Mouse (Mus musculus): ENCODE results near the gene Golph3l.

The Golph3l gene

DNA sequence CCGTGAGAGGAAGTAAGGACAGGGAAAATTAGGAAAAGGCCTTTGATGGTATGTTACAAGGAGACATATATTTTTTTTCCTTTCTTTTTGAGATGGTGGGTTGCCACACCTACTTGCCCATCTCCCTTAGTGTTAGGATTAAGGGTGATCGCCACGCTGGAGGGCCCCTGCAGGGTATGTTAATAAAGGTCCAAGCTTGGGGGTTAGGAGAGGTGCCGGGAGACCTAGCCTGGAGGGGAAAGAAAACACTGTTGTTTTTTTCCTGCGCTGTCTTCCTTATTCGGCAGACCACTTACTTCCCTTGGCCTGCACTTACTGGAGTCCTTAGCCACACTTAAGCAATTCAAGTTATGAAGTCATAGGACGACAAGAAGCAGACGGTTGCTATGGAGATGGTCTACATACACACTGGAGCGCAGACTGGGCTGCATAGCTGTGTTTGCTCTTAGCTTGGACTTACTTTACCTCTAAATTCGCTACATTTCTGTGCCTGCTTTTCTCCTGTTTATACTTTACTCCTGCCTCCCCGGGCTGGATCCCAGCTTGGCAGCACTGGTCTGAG lies 64.8 kb downstream of the Golph3l start:
- in situ Hi-C loops (cut with MboI, MseI) = loop anchor here in 1 of 2 experiments (10.0 to 25.0 kb wide), 2 partner anchors 581 to 909 kb away; partner anchors contain the start of genes Hist2h3c2 and Txnip

DNA sequence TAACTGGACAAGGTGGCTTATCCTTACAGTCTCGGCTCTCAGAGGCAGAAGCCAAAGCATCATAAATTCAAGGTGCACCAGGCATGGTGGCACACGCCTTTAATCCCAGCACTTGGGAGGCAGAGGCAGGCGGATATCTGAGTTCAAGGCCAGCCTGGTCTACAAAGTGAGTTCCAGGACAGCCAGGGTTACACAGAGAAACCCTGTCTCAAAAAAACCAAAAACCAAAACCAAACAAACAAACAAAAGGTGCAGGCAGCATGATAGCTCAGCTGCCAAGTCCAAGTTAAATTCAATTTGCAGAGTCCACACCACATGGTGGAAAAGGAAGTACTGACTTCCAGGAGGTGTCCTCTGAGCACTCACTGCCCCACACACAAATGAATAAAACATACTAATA lies 65.6 kb downstream of the Golph3l start:
- in situ Hi-C loops (cut with MboI, MseI) = loop anchor here in 1 of 2 experiments (10.0 to 25.0 kb wide), 2 partner anchors 580 to 908 kb away; partner anchors contain the start of genes Hist2h3c2 and Txnip

DNA sequence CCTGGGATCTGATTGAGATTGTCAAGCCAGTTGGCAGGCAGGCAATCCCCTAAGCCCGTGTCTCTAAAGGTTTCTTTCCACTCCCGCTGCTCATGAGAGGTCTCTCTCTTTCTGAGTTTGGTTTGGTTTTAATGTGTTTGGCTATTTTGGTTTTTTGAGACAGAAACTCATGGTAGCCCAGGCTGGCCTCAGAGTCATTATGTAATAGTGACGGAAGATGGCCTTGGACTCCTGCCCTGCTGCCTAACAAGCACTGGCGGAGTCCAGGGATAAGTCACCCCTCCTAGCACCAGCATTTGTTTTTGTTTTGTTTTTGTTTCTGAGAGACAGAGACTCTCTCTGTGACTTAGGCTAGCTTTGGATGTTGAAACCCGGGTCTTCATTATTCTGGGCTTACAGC lies 66.7 kb downstream of the Golph3l start:
- in situ Hi-C loops (cut with MboI, MseI) = loop anchor here in 1 of 2 experiments (10.0 to 25.0 kb wide), 2 partner anchors 579 to 907 kb away; partner anchors contain the start of genes Hist2h3c2 and Txnip

DNA sequence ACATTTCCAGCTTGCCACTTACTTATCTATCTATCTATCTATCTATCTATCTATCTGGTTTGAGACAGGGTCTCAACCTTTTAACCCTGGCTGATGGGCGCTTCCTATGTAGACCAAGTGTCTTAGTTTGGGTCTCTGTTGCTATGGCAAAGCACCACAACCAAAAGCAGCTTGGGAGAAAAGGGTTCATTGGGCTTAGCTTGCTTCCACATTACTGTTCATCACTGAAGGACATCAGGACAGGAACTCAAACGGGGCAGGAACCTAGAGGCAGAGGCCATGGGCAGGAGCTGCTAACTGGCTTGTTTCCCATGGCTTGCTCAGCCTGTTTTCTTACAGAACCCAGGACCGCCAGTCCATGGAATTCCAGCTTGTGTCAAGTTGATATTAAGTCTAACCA lies 68.4 kb downstream of the Golph3l start:
- in situ Hi-C loops (cut with MboI, MseI) = loop anchor here in 1 of 2 experiments (10.0 to 25.0 kb wide), 2 partner anchors 578 to 905 kb away; partner anchors contain the start of genes Hist2h3c2 and Txnip

DNA sequence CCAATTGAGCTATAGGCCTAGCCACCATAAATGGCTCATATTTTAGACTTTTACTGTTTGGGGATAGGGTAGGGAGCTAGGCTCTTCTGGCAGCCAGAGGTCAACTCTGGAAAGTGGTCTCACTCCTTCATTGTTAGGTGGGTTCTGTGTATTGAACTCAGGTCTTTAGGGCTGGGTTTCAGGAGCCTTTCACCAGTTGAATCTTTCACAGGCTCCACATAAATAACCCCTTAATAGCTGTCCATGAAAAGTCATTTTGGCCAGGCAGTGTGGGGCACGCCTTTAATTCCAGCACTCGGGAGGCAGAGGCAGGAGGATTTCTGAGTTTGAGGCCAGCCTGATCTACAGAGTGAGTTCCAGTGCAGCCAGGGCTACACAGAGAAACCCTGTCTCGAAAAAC lies 69.0 kb downstream of the Golph3l start:
- in situ Hi-C loops (cut with MboI, MseI) = loop anchor here in 1 of 2 experiments (10.0 to 25.0 kb wide), 2 partner anchors 577 to 905 kb away; partner anchors contain the start of genes Hist2h3c2 and Txnip

DNA sequence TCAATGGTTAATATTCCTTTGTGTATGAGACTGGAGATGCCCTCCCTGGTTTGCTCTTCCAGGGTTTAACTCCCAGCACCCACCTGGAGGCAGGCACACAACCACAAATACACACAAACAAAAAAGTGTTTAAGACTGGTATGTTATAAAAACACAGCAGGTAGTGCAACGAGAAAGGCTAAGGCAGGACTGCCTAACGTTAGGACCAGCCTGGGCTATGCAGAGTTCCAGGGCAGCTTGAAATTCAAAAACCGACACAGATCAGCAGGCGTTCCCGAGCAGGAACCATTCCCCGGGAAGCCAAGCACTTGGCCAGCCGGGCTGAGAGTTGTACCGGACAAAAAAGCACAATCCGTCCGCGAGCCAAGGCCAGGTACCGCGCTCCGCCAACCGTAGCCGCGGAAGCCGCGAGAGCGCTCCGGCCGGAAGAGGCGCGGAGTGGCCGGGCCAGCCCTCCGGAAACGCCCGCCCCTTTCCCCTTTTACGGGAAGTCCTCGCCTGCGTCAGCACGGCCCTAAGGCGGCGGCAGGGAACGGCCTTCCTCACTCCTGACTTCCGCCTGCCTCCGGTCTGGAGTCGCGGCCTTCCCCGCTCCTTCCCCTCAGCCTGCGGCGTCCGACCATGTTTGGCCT lies 69.6 kb downstream of the Golph3l start, which contains the start of gene Mcl1:
TSS of gene Mcl1 (plus strand) at position 553 of the 632 bp plus-strand sequence.
- in situ Hi-C loops (cut with MboI, MseI) = loop anchor here in 1 of 2 experiments (10.0 to 25.0 kb wide), 2 partner anchors 576 to 904 kb away; partner anchors contain the start of genes Hist2h3c2 and Txnip

DNA sequence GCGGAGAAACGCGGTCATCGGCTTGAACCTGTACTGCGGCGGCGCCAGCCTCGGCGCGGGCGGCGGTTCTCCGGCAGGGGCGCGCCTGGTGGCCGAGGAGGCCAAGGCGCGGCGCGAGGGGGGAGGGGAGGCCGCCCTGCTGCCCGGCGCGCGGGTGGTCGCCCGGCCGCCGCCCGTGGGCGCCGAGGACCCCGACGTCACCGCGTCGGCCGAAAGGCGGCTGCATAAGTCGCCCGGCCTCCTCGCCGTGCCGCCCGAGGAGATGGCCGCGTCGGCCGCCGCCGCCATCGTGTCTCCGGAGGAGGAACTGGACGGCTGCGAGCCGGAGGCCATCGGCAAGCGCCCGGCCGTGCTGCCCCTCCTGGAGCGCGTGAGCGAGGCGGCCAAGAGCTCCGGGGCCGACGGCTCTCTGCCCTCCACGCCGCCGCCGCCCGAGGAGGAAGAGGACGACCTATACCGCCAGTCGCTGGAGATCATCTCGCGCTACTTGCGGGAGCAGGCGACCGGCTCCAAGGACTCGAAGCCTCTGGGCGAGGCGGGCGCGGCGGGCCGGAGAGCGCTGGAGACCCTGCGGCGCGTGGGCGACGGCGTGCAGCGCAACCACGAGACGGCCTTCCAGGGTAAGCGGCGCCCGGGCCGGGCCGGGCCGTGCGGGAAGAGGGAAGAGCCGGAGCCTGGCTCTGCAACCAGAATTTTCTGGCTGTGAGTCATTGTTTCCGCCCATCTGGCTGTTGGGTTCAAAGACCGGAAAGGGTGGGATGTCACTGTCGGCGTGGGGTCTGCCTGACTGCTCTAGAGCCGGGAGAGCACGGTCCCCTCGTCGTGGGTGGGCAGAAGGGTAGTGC lies 70.4 kb downstream of the Golph3l start:
- in situ Hi-C loops (cut with MboI, MseI) = loop anchor here in 1 of 2 experiments (10.0 to 25.0 kb wide), 2 partner anchors 576 to 903 kb away; partner anchors contain the start of genes Hist2h3c2 and Txnip

DNA sequence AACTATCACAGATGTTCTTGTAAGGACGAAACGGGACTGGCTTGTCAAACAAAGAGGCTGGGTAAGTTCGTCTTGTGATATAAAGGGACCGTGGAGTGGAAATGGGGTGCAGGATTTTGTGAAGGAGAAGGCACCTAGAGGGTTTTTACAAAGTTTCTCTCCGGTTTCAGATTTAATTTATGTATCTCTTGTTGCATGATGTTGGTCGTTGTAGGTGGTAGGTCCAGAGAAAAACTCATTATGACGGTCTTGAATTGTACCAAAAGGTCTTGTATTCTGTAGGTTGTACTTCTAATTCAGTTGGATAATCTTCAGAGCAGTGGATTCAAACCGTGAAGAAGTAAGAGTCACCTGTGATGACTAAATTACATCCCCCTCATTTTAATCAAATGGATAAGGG lies 71.2 kb downstream of the Golph3l start:
- in situ Hi-C loops (cut with MboI, MseI) = loop anchor here in 1 of 2 experiments (10.0 to 25.0 kb wide), 2 partner anchors 575 to 902 kb away; partner anchors contain the start of genes Hist2h3c2 and Txnip

DNA sequence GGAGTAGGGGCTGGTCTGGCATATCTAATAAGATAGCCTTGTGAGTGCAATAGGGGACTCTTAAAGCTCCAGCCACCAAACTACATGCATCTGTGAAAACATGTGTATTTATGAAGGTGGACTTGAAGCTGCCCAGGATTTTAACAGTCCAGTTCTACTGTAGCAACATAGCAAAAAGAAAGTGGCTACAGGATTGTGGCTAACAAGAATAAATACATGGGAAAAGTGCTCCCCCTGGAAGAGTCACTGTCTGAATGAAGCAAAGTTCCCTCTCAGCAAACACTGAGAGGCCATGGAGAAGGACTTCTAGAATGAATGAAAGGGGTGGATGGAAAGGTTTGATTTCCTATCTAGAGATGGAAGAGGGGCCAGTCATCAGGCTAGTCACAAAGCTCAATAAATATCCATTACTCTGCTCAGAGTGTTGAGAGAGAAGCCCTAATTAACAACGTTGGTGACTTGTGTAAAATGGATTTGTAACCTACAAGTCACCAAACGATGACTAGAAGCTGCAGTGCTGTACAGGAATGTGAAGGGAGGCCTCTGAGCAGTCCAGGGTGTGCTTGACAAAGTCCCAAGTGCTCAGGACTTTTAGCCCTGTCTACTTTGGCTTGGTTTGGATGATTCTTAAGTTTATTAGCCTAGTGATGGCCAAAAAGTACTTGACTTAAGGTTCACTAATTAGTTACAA lies 72.2 kb downstream of the Golph3l start:
- in situ Hi-C loops (cut with MboI, MseI) = loop anchor here in 1 of 2 experiments (25.0 kb wide), 1 partner anchor 901 kb away; the partner anchor contains the start of gene Txnip

DNA sequence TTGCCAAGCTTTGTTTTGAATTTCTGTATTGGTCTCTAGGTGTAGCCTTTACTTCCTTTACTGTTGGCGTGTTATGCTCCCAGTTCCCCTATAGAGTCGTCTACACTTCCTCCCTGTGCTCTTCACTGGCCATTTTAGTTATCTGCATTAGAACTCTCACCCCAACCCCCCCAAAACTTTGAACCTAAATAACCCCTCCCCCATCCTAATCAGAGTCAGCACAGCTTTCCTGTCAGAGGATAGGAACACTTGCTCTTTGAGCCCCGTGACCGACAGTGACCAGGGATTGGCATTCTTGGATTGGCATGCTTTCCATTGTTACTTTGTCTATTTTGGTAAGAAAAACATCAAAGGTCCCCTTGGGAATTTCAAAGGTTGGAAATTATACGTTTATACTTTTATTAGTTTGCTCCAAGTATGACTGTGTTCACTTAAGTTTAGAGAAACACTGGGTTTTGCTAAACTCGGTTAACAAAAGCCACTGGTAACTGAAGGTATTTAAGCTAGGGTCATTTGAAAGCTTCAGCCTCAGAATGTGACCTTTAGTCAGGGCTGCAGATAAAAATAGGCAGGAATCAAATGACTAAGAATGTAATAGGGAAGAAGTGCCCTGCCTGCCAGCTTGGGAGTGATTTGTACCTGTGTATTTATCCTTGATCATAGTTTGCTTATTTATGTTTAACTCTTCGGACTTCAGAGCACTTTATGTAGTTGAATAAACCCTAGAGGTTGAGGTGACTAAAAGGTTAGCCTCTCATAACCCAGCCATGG lies 73.4 kb downstream of the Golph3l start:
- in situ Hi-C loops (cut with MboI, MseI) = loop anchor here in 1 of 2 experiments (25.0 kb wide), 1 partner anchor 900 kb away; the partner anchor contains the start of gene Txnip

DNA sequence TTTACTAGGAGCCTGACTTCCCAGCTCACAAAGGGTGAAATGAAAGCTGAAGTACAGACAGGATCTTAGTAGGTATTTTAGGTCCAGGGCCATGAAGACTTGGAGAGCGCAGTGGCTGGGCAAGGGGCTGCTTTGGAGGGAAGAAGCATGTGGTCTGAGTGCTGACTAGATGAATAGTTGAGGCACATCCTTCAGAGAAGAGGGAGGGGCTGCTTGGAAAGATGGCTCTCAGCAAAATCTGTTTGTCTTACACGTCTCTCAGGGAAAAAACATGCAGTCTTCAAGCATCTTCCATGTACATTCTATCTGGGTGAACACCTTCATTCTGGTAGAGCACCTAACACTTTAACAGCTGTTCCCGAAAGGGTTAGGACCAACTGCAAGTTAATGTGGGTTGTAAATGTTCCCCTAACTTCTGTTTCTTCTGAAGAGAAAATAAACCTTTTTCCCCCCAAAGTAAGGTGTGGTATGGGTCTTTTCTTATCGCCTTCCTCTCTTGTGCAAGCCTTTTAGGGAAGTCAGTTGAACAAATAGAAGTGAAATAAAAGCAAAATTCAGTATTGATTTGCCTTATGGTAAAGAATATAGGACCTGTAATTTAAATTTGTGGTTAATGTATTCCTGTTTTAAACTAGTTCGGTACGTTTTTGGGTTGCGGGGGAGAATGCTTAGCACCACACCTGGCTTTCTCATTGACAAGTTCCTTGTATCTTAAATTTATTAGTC lies 74.2 kb downstream of the Golph3l start:
- in situ Hi-C loops (cut with MboI, MseI) = loop anchor here in 1 of 2 experiments (25.0 kb wide), 1 partner anchor 899 kb away; the partner anchor contains the start of gene Txnip

DNA sequence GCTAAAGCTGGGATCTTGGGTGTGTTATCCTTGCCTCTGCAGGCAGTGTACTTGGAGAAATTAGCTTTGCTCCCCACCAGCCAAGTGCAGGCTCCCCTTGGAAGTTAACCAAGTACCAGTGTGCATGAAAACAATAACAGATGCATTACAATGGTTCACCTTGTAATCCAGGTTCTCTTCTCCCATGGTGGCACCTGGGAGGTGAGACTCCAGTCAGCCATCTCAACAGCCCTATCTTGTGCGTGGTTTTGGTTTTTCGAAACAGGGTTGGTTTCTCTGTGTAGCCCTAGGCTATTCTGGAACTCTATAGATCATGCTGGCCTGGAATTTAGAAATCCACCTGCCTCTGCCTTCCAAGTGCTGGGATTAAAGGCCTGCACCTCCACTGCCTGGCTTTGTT lies 74.8 kb downstream of the Golph3l start:
- in situ Hi-C loops (cut with MboI, MseI) = loop anchor here in 1 of 2 experiments (25.0 kb wide), 1 partner anchor 899 kb away; the partner anchor contains the start of gene Txnip

DNA sequence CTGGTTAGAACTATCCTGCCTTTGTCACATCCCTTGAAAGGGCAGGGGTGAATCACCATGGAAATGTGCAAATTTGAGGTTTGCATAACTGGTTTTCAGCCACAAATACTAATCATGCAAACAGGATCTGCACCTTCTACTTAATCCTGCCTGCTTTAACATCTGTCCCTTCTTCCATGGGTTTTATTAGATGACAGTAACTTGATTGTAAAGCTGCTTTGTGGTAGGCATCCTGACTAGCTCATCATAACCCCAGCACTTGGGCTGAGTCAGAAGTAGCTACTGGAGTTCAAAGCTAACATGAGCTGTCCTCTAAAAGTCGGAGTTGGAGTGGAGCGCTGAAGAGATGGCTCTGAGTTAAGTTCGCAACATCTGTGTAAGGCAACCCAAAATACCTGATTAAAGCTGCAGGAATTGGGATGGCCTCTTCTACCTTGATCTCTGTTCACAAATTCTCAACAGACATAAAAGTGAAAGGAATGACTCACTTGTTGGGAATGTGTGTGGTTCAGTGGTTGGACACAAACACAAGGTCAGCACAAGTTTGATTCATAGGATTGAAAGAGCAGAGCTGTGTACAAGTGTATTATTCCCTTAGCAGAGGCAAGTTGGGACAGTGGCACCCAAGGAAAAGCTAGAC lies 75.4 kb downstream of the Golph3l start:
- in situ Hi-C loops (cut with MboI, MseI) = loop anchor here in 1 of 2 experiments (25.0 kb wide), 1 partner anchor 898 kb away; the partner anchor contains the start of gene Txnip

DNA sequence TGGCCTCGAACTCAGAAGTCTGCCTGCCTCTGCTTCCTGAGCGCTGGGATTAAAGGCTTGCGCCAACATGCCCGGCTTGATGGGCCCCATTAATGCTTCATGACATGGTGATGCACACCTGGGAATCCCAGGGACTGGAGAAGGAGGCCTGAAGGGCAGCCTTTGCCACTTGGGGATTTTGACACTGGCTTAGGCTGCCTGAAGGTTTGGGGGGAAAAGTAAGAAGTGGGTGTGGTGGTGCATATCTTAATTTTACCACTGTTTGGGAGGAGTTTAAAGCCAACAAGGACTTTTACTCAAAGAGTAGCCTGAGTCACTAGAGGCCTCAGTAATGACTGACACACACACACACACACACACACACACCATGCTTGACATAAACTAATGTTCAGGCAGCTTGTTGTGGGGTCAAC lies 76.2 kb downstream of the Golph3l start:
- in situ Hi-C loops (cut with MboI, MseI) = loop anchor here in 1 of 2 experiments (25.0 kb wide), 1 partner anchor 897 kb away; the partner anchor contains the start of gene Txnip

DNA sequence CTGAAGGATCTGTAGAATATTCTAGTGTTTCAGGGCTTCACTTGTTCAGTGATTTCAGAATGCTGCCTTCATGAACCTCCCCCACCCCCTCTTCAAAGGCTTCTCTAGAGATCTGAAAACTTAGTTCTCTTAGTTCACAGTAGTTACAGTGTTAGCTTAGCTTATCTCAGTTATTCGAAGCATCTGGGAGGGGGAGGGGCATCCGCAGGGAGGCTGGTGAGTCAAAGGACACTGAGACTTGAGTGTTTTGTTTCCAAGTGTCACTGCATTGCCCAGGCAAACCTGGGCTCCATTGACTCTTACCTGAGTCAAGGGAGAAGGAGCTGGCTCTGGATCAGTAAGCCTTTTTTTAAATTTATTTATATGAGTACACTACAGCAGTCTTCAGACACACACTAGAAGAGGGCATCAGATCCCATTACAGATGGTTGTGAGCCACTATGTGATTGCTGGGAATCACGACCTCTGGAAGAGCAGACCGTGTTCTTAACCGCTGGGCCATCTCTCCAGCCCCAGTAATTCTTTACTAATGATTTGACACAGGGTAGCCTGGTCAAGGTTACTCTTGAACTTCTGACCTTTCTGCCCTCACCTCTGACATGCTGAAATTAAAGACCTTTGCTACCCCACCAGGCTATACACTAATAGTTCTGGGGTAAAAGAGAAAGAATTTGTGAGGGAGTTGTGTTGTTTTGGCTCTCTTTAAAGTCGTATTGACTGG lies 77.5 kb downstream of the Golph3l start:
- in situ Hi-C loops (cut with MboI, MseI) = loop anchor here in 1 of 2 experiments (25.0 kb wide), 1 partner anchor 896 kb away; the partner anchor contains the start of gene Txnip

DNA sequence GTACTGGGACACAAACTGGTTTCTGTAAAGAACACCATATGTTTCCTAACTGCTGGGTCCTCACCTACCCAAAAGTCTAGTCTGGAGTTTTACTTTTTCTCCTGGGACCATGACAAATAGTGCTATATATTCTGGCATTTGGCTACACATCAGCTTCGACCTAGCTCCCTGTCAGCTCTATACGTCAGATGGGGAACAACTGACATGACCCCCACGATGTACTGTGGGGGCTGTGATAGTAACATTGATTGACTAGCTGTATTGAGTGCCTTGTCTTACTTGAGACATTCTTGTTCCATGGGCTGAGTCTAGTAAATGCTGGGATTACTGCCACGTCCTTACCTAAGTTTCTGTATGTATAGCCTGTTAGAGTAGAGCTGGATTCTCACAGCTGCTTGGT lies 78.8 kb downstream of the Golph3l start:
- in situ Hi-C loops (cut with MboI, MseI) = loop anchor here in 1 of 2 experiments (25.0 kb wide), 1 partner anchor 895 kb away; the partner anchor contains the start of gene Txnip

DNA sequence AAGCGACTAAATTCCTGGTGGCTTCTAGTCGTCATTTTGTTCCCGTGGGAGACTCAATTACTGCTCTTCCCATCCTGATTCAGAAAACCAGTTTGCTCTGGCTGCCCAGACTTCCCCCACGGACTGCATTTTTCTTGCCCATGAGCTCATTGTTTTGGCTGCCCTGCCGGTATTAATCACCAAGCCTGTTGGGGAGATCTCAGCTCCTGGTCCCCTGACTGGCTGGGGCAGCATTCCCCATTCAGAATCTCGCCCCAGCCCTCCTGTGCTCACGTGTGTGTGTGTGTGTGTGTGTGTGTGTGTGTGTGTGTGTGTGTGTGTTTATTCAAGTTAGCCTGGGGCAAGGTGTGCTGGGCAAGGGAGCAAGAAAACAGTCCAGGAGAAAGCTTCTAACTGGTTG lies 79.3 kb downstream of the Golph3l start:
- in situ Hi-C loops (cut with MboI, MseI) = loop anchor here in 1 of 2 experiments (25.0 kb wide), 1 partner anchor 894 kb away; the partner anchor contains the start of gene Txnip

Measured in T-helper 17 cell (primary cell).